Mouse (Mus musculus) ES-Bruce4 (cell line): ENCODE results near the gene Speer2.

ENCODE experiments used
- CTCF ChIP-seq: IDR thresholded peaks from one replicate; pipeline ENCODE4 v1.8.1; 2011; ENCODE audit warnings: low read depth, low read length
- EP300 ChIP-seq: IDR thresholded peaks from 2 replicates; pipeline ENCODE4 v1.6.1; 2011; ENCODE audit warnings: low read depth, low read length; ENCODE audit not compliant: insufficient read depth
- POLR2A ChIP-seq: IDR thresholded peaks from one replicate; pipeline ENCODE4 v1.8.1; 2011; ENCODE audit warnings: low read length; ENCODE audit not compliant: insufficient read depth

DNA sequence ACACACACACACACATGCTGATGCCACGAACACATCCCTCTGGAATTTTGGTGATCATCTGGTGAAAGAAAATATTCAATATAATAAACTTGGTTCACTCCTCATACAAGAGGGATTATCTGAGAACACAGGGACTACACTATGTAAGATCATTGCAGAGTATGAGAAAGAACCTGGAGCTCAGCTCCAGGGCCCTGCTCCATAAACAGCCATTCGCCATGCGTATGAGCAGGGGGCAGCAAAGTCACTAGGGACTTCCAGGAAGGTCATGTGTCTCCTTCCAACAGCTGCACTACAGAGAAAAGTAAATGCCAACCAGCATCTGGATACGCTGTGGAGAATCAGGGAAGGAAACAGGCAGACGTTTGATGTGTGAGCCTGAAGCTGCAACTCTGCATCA lies 49.9 kb downstream of the Speer2 start:
- TF ChIP-seq POLR2A (no peak), CTCF (no peak), EP300 (no peak)
